Mouse (Mus musculus) spleen, adult 2 months (tissue): ENCODE data around the gene Rexo5.

Experiments
- CTCF ChIP-seq: fragments of 200-500 bp; IDR thresholded peaks from 2 replicates; pipeline ENCODE4 v1.5.1; 2011; ENCODE audit warnings: mild to moderate bottlenecking, inconsistent platforms; ENCODE audit not compliant: insufficient read depth, insufficient read length, insufficient replicate concordance; ENCODE audit errors: extremely low read depth
- POLR2A ChIP-seq: fragments of 200-500 bp; IDR thresholded peaks from 2 replicates; pipeline ENCODE4 v1.6.1; 2011; ENCODE audit warnings: low read depth, low read length, inconsistent platforms

DNA sequence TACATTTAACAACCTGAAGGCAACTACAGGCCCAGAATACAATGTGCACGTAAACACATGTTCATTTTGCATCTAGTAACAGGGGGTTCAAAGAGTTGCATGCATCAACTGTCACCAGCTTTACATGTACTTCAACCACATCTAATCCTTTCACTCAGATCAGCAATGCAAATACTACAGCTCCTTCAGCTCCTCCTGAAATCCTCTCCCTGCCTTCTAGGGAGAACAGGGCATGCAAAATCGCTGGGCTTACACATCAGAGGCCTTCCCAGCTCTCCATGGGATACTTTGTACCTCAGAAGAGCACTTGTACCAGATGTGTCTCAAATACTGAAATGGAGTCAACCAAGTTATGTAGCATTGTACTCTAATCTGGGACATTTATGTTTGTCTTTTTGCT is 79.2 kb downstream of the Rexo5 start:
- TF ChIP-seq CTCF (no peak), POLR2A (no peak)
